Mouse (Mus musculus): Measurements from ENCODE around the gene Mpdu1.

The Mpdu1 gene

GRCm38 (mm10) chr11:69621571-69622268 lies 40.7 kb downstream of the Mpdu1 start, which contains the start of gene Sat2:
Sat2 (plus strand) TSS chr11:69622024.
- no peak for DNase-seq (ENCODE audit: low read depth, low spot score)

GRCm38 (mm10) chr11:69620394-69621081 lies 41.9 kb downstream of the Mpdu1 start:
- DNase-seq (ENCODE audit: low read depth, low spot score), result no peak

GRCm38 (mm10) chr11:69617805-69618204 lies 44.6 kb downstream of the Mpdu1 start, which contains the start of gene Shbg:
Shbg (minus strand) TSS chr11:69617905.
- DNase-seq (ENCODE audit: low read depth, low spot score), result no peak

GRCm38 (mm10) chr11:69616781-69617180 lies 45.7 kb downstream of the Mpdu1 start:
- DNase-seq (ENCODE audit: low read depth, low spot score), result no peak

- peak; percentile 12 for DNase-seq (ENCODE audit: low read depth, low spot score)
Observed at GRCm38 (mm10) chr11:69614257-69614588, 48.2 kb downstream of the Mpdu1 start.

GRCm38 (mm10) chr11:69613553-69614256 lies 48.7 kb downstream of the Mpdu1 start:
- peak; percentile 89 for DNase-seq (ENCODE audit: low read depth, low spot score)

- no peak for DNase-seq (ENCODE audit: low read depth, low spot score)
Observed at GRCm38 (mm10) chr11:69610899-69611298, 51.5 kb downstream of the Mpdu1 start.

- DNase-seq (ENCODE audit: low read depth, low spot score), result no peak
Observed at GRCm38 (mm10) chr11:69609416-69609815, 53.0 kb downstream of the Mpdu1 start.

- DNase-seq (ENCODE audit: low read depth, low spot score), result no peak
Observed at GRCm38 (mm10) chr11:69608525-69608924, 53.9 kb downstream of the Mpdu1 start.

GRCm38 (mm10) chr11:69606832-69607231 lies 55.6 kb downstream of the Mpdu1 start:
- no peak for DNase-seq (ENCODE audit: low read depth, low spot score)

All from ZHBTc4 (cell line).